Mouse (Mus musculus) embryo, embryonic 10.5 days (tissue): ENCODE data around the gene Ubl3.

Experiments
- DNase-seq: peaks from one replicate; pipeline ENCODE4 v3.0.0-alpha.2; 2015; ENCODE audit warnings: low spot score

Gene Ubl3

DNA sequence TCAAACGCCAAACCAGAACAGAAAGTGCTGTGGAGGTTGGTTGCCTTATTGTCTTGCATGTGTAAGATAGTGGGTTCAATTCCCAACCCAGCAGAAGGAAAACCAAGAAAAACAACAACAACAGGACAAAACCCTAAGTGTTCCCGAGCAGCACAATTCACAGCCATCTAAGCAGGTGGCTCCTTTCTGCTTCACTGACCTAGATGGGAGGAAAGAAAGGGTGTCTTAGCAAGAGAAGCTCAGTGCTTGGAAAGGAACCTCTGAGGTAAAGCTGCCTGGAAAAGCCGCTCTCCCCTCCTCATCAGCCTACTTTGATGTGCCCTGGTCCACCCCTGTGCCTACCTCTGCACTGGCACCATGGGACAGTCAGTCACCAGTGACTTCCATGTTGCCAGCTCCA, 70.8 kb downstream of the Ubl3 start:
- DNase-seq, result no peak

DNA sequence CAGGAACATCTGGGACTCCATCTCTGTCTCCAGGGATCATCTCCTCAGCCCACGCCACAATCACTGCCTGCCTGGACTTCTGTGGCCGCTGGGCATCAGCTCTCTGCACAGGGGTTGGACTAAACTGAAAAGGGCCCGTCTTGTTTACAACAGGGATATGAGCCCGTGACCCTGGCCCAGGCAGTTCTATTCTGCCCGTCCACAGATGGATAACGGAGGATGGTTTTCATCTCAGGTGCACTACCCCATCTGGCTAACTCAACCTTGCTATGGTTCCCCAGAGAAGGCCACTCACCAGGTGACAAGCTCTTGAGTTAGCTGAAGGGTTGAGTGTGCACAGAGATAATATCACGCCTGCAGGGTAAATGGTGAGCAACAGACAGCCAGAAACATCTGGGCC, 78.2 kb downstream of the Ubl3 start:
- DNase-seq, result no peak

GRCm38 (mm10) chr5:148468626-148469441, 83.8 kb downstream of the Ubl3 start:
- peak; percentile 45 for DNase-seq

DNA sequence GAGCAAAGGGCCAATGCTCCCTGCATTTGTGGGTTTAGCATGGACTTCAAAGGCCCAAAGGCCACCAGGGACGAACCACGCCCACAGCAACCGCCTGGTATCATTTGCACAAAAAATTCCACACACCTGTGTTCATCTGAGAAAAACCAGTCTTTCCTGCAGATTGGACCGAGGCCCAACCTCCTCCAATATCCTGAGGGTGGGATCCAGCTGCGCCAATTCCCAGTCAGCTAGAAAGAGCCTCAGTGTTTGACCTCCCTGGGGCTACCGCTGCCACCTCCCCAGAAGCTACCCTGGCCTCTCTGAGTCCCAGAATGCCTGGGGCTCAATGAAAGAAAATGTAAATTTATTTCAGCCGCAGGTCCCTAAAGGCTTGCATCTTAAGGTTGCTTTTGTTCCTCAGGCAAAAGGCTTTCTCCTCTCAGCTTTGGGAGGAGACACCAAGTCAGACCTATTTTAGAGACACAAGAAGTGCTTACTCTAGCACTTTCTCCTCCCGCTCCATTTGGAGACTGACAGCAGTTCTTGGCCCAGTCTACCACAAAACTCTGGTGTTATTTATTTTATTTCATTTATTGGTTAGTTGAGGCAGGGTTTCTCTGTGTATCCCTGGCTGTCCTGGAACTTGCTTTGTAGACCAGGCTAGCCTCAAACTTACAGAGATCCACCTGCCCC, 85.5 kb downstream of the Ubl3 start:
- DNase-seq, result no peak

DNA sequence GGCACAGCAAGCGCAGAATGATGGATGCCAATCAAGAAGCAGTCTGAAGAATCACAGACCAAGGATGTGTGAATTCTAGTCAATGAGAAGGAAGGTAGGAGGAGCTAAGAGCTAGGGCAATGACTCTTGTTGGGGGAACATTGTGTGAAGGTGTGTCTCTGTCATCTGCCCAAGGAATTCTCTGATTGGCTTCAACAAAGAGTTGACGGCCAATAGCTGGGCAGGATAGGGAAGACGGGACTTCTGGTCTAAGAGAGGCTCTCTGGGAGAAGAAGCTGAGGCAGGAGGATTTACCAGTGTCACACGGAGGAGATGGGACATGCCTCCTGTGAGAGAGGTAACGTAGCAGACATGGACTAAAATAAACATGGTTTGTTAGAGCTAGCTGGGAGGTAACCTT, 86.5 kb downstream of the Ubl3 start:
- DNase-seq, result no peak

- DNase-seq, result no peak
These were observed 87.5 kb downstream of the Ubl3 start for GRCm38 (mm10) chr5:148465091-148465490.

GRCm38 (mm10) chr5:148464489-148464888, 88.1 kb downstream of the Ubl3 start:
- DNase-seq, result no peak

DNA sequence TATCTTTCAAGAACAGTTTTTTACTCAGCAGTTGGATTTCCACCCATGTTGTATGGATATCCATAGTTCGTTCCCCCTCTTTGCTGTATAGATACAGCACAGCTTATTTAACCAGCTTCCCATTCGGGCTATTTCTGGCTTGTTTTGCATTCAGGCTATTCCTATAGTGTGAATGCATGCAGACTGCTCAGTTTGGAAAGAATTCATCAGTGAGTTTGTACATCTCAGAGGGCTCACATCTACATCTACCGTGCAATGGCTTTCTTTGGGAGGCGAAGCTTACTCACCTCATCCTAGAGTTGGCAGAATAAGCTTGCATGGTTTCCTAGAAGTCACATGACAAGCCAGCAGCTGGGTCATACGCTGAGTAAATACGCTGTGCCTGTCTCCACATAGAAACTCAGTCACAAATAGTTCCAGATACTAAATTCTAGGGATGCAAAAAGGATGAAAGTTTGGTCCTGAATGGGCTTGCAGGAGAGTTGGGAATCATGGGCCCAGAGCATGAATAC, 88.8 kb downstream of the Ubl3 start:
- DNase-seq, result no peak
